Mouse (Mus musculus) spleen, postnatal 36 days (tissue): ENCODE data around the gene Fra10ac1.

Source experiments
- DNase-seq, 2 experiments: peaks; one replicate each; pipeline ENCODE4 v3.0.0; 2022; ENCODE audit warnings: low spot score in 2 of 2, mixed read lengths in 1 of 2

Fra10ac1 gene

GRCm38 (mm10) chr19:38223905-38224684 lies at the start of gene Fra10ac1:
Gene Fra10ac1, minus strand, starts transcription at chr19:38224156.
- DNase-seq, result peak; percentile 80 to 82

GRCm38 (mm10) chr19:38271071-38271470 lies 47.1 kb upstream of the Fra10ac1 start:
- DNase-seq, result no peak

GRCm38 (mm10) chr19:38267469-38267868 lies 43.5 kb upstream of the Fra10ac1 start:
- no peak for DNase-seq

GRCm38 (mm10) chr19:38265767-38266166 lies 41.8 kb upstream of the Fra10ac1 start:
- DNase-seq, result no peak

- no peak for DNase-seq
Measured at GRCm38 (mm10) chr19:38264505-38265500, 40.8 kb upstream of the Fra10ac1 start, which contains the start of gene Lgi1. Gene Lgi1, plus strand, starts transcription at chr19:38264536.

GRCm38 (mm10) chr19:38263829-38264504 lies 40.0 kb upstream of the Fra10ac1 start:
- DNase-seq, result no peak

GRCm38 (mm10) chr19:38261351-38261750 lies 37.4 kb upstream of the Fra10ac1 start:
- DNase-seq, result no peak

- DNase-seq, result no peak
Measured at GRCm38 (mm10) chr19:38260346-38260745, 36.4 kb upstream of the Fra10ac1 start.

GRCm38 (mm10) chr19:38259436-38259835 lies 35.5 kb upstream of the Fra10ac1 start:
- no peak for DNase-seq

- no peak for DNase-seq
Measured at GRCm38 (mm10) chr19:38258651-38259065, 34.7 kb upstream of the Fra10ac1 start.

GRCm38 (mm10) chr19:38253796-38254195 lies 29.8 kb upstream of the Fra10ac1 start:
- peak; percentile 2 to 3 for DNase-seq

- no peak for DNase-seq
Measured at GRCm38 (mm10) chr19:38249627-38250026, 25.7 kb upstream of the Fra10ac1 start.

- no peak for DNase-seq
Measured at GRCm38 (mm10) chr19:38246177-38246622, 22.2 kb upstream of the Fra10ac1 start.

GRCm38 (mm10) chr19:38245361-38246176 lies 21.6 kb upstream of the Fra10ac1 start:
- no peak for DNase-seq

GRCm38 (mm10) chr19:38244748-38245147 lies 20.8 kb upstream of the Fra10ac1 start:
- no peak for DNase-seq

- DNase-seq, result no peak
Measured at GRCm38 (mm10) chr19:38242314-38242852, 18.4 kb upstream of the Fra10ac1 start.

GRCm38 (mm10) chr19:38238213-38238951 lies 14.4 kb upstream of the Fra10ac1 start:
- DNase-seq, result no peak

GRCm38 (mm10) chr19:38237834-38238212 lies 13.9 kb upstream of the Fra10ac1 start:
- no peak for DNase-seq

- DNase-seq, result no peak
Measured at GRCm38 (mm10) chr19:38236526-38236925, 12.6 kb upstream of the Fra10ac1 start.

- no peak for DNase-seq
Measured at GRCm38 (mm10) chr19:38232516-38232915, 8.6 kb upstream of the Fra10ac1 start.
